Mouse (Mus musculus) liver (tissue): ENCODE measurements around the gene Foxp4.
"Not testable (repeated sequence)": the region's sequence is repeated elsewhere in the genome, so short reads cannot be mapped to it uniquely, and the experiment has no call there.

ENCODE experiments used
- DNase-seq: peaks from one replicate; pipeline ENCODE4 v3.0.0-alpha.2; 2020; ENCODE audit warnings: mixed read lengths

Foxp4 gene

GRCm38 (mm10) chr17:47889267-47889666, 35.2 kb downstream of the Foxp4 start:
- DNase-seq: no peak

- no peak for DNase-seq
Measured at GRCm38 (mm10) chr17:47888641-47889040, 35.8 kb downstream of the Foxp4 start.

- no peak for DNase-seq
Measured at GRCm38 (mm10) chr17:47888155-47888455, 36.3 kb downstream of the Foxp4 start.

GRCm38 (mm10) chr17:47887381-47888154, 36.9 kb downstream of the Foxp4 start:
- DNase-seq: peak; percentile 62

GRCm38 (mm10) chr17:47883099-47883498, 41.3 kb downstream of the Foxp4 start:
- no peak for DNase-seq

GRCm38 (mm10) chr17:47881330-47881729, 43.1 kb downstream of the Foxp4 start:
- no peak for DNase-seq

GRCm38 (mm10) chr17:47879207-47879606, 45.2 kb downstream of the Foxp4 start:
- no peak for DNase-seq

- DNase-seq: peak; percentile 22
Measured at GRCm38 (mm10) chr17:47878378-47879089, 45.9 kb downstream of the Foxp4 start.

GRCm38 (mm10) chr17:47877715-47878377, 46.6 kb downstream of the Foxp4 start:
- no peak for DNase-seq

- DNase-seq: no peak
Measured at GRCm38 (mm10) chr17:47876776-47877714, 47.4 kb downstream of the Foxp4 start.

GRCm38 (mm10) chr17:47873341-47873791, 51.1 kb downstream of the Foxp4 start:
- peak; percentile 75 for DNase-seq

GRCm38 (mm10) chr17:47872311-47873011, 52.0 kb downstream of the Foxp4 start:
- DNase-seq: no peak

GRCm38 (mm10) chr17:47869874-47870273, 54.6 kb downstream of the Foxp4 start:
- DNase-seq: no peak

- DNase-seq: no peak
Measured at GRCm38 (mm10) chr17:47866037-47866436, 58.4 kb downstream of the Foxp4 start.

- DNase-seq: peak; percentile 85
Measured at GRCm38 (mm10) chr17:47864496-47864895, 59.9 kb downstream of the Foxp4 start.

GRCm38 (mm10) chr17:47863437-47863836, 61.0 kb downstream of the Foxp4 start:
- DNase-seq: no peak

GRCm38 (mm10) chr17:47863023-47863422, 61.4 kb downstream of the Foxp4 start:
- DNase-seq: no peak

- DNase-seq: no peak
Measured at GRCm38 (mm10) chr17:47855544-47855943, 68.9 kb downstream of the Foxp4 start.

GRCm38 (mm10) chr17:47854908-47855307, 69.5 kb downstream of the Foxp4 start:
- DNase-seq: no peak

- no peak for DNase-seq
Measured at GRCm38 (mm10) chr17:47853760-47854159, 70.7 kb downstream of the Foxp4 start.

GRCm38 (mm10) chr17:47853336-47853735, 71.1 kb downstream of the Foxp4 start:
- DNase-seq: no peak

GRCm38 (mm10) chr17:47851798-47852360, 72.6 kb downstream of the Foxp4 start:
- DNase-seq: not testable (repeated sequence)
